Mouse (Mus musculus) hindbrain, embryonic 14.5 days (tissue): Measurements from ENCODE around the gene Nostrin. TPM values are rescaled to one million over a fixed set of nuclear protein-coding genes. Genes with fewer than 3 reads are reported as not detected.
A peak's percentile ranks its signal among the peaks of the same experiment; 100 is the strongest.

ENCODE experiments used
- ATAC-seq: fragments of 200-750 bp; cut with Nextera tagmentation; 2 replicates; pipeline ENCODE4 v1.8.0; 2017; ENCODE audit warnings: moderate number of reproducible peaks, mild to moderate bottlenecking, moderate TSS enrichment, moderate library complexity; ENCODE audit not compliant: low FRiP score
- DNase-seq: peaks from one replicate; pipeline ENCODE4 v3.0.0-alpha.2; 2015; ENCODE audit warnings: low spot score
- H3K27ac ChIP-seq: fragments of 300-500 bp; sonication (generic); 2 replicates; pipeline ENCODE4 v1.5.1; 2014; ENCODE audit warnings: mild to moderate bottlenecking, moderate library complexity
- H3K27me3 ChIP-seq: fragments of 300-500 bp; sonication (generic); 2 replicates; pipeline ENCODE4 v1.6.1; 2014; ENCODE audit warnings: mild to moderate bottlenecking, low read length, mixed read lengths; ENCODE audit not compliant: control insufficient read depth, insufficient read depth
- H3K36me3 ChIP-seq: fragments of 300-500 bp; sonication (generic); replicated peaks from 2 replicates; pipeline ENCODE4 v1.6.1; 2014; ENCODE audit not compliant: control insufficient read depth, insufficient read depth
- H3K4me1 ChIP-seq: fragments of 300-500 bp; sonication (generic); replicated peaks from 2 replicates; pipeline ENCODE4 v1.6.1; 2014; ENCODE audit warnings: antibody characterized with exemption, low read length, mixed read lengths; ENCODE audit not compliant: control insufficient read depth, insufficient read depth
- H3K4me2 ChIP-seq: fragments of 300-500 bp; sonication (generic); replicated peaks from 2 replicates; pipeline ENCODE4 v1.6.1; 2014; ENCODE audit warnings: mild to moderate bottlenecking, moderate library complexity
- H3K4me3 ChIP-seq: fragments of 300-500 bp; sonication (generic); replicated peaks from 2 replicates; pipeline ENCODE4 v1.5.1; 2014; ENCODE audit warnings: mild to moderate bottlenecking, low read length
- H3K9ac ChIP-seq: fragments of 300-500 bp; sonication (generic); 2 replicates; pipeline ENCODE4 v1.6.1; 2014
- H3K9me3 ChIP-seq: fragments of 300-500 bp; sonication (generic); 2 replicates; pipeline ENCODE4 v1.6.1; 2016; ENCODE audit warnings: low read length; ENCODE audit not compliant: control insufficient read depth
- WGBS: fragments of 180-500 bp; shearing (Covaris S2); extraction: QIAGEN DNeasy Blood & Tissue Kit; methylation state at CpG from one replicate; pipeline ENCODE4 v1.1.7; 2014; 5-methylcytosine and 5-hydroxymethylcytosine counted together
- polyA plus RNA-seq: library from polyadenylated mRNA; unstranded; fragments of >200 nt; fragmentation: Nextera tagmentation; extraction: Ambion mirVana; gene quantifications from 2 replicates; pipeline ENCODE4 v1.2.1, GENCODE M21; 2014

Gene Nostrin
- polyA plus RNA-seq, 1 experiment from 2014 or later = 1.7 TPM

DNA sequence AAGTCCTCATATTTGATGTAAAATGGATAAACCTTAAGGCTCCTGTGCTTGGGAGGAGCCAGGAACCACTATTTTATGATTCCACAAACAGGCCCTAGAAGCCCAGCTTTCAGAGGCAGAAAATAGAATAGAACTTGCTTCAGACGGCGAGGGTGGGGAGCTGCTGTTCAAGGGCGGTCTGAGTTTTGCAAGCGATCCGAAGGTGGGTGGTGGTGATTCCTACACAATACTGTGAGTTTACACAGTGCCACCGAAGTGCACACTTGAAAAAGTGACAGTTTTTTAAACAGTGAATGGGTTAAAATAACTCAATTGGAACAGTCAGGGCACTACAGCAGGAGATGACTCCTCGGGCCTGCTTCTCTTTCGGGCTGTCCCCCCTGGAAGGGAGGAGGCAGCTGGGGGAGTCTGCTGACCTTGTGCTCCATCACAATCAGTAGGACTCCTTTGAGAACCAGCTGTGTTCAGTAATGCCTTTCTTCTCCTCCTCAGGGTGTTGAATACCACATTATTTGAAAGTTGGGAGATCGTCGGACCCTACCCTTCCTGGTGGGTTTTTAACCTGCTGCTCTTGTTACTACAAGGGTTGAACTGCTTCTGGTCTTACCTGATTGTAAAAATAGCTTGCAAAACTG, 31.0 kb upstream of the Nostrin start:
- H3K4me1 ChIP-seq = no peaks in the 10 kb centered on the region
- H3K9ac ChIP-seq = no peak overlapping the region
- WGBS = 44% methylated on average over 10 of the region's 10 CpGs
- ATAC-seq (no peak), DNase-seq (no peak)
- H3K27ac ChIP-seq = no peak overlapping the region
- no peaks in the 10 kb centered on the region; the same call in 1 of the 2 replicates for H3K36me3 ChIP-seq
- no peaks in the 10 kb centered on the region for H3K9me3 ChIP-seq
- H3K4me2 ChIP-seq = no peak overlapping the region
- no peak overlapping the region for H3K4me3 ChIP-seq
- H3K27me3 ChIP-seq = no peaks in the 10 kb centered on the region

- H3K27ac ChIP-seq = no peak overlapping the region
- peaks cover 9% of the 10 kb centered on the region; the same call in 1 of the 2 replicates for H3K36me3 ChIP-seq
- no peak overlapping the region for H3K4me3 ChIP-seq
- H3K4me2 ChIP-seq = no peak overlapping the region
- no peaks in the 10 kb centered on the region for H3K4me1 ChIP-seq
- H3K27me3 ChIP-seq = no peaks in the 10 kb centered on the region
- DNase-seq (no peak), ATAC-seq (no peak)
- no peaks in the 10 kb centered on the region for H3K9me3 ChIP-seq
- WGBS = 83% methylated on average over 5 of the region's 5 CpGs
- no peak overlapping the region for H3K9ac ChIP-seq
These were observed 26.4 kb upstream of the Nostrin start for GRCm38 (mm10) chr2:69109246-69109645.

DNA sequence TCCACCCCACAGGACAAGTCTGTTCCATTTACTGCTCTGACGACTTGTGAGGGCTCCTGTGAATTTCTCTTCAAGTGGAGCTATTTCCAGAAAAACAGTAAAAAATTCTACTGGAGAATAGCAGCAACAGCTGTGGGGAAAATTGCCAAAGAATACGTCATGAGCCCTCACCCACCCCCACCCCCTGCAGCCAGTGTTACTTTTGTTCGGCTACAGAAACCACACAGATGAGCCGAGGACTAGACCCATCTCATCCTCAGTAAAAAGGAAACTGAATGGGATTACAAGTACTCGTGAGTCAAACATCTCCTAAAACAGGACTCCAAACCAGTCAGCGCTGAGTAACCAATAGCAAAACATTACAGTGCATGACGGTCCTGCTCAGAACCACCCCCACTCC, 25.9 kb upstream of the Nostrin start:
- no peaks in the 10 kb centered on the region for H3K9me3 ChIP-seq
- DNase-seq (no peak), ATAC-seq (no peak)
- H3K4me3 ChIP-seq = no peak overlapping the region
- no peak overlapping the region for H3K4me2 ChIP-seq
- WGBS = 65% methylated on average over 7 of the region's 7 CpGs
- H3K27ac ChIP-seq = no peak overlapping the region
- H3K27me3 ChIP-seq = no peaks in the 10 kb centered on the region
- no peak overlapping the region for H3K9ac ChIP-seq
- no peaks in the 10 kb centered on the region for H3K4me1 ChIP-seq
- peaks cover 9% of the 10 kb centered on the region; the same call in 1 of the 2 replicates for H3K36me3 ChIP-seq

DNA sequence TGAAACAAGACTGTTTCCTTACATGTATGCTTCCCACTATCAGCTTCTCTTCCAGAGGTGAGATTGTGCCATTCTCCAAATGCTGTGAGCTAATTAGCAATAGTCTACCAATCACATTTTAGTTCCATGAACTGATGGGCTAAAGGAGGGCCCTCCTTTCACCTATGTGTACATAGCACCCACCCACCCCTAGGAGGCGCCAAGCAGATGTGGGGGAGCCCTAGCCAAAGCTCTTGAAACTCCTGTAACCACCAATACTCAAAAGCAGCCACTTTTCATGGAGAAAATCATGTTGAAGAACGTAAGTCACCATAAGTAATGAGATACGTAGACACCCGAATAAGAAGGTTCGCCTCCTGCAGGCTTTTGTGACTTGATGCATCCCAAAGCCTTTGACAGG, 23.0 kb upstream of the Nostrin start:
- DNase-seq = no peak
- peaks cover 9% of the 10 kb centered on the region; the same call in 1 of the 2 replicates for H3K36me3 ChIP-seq
- 91% methylated on average over 5 of the region's 5 CpGs for WGBS

DNA sequence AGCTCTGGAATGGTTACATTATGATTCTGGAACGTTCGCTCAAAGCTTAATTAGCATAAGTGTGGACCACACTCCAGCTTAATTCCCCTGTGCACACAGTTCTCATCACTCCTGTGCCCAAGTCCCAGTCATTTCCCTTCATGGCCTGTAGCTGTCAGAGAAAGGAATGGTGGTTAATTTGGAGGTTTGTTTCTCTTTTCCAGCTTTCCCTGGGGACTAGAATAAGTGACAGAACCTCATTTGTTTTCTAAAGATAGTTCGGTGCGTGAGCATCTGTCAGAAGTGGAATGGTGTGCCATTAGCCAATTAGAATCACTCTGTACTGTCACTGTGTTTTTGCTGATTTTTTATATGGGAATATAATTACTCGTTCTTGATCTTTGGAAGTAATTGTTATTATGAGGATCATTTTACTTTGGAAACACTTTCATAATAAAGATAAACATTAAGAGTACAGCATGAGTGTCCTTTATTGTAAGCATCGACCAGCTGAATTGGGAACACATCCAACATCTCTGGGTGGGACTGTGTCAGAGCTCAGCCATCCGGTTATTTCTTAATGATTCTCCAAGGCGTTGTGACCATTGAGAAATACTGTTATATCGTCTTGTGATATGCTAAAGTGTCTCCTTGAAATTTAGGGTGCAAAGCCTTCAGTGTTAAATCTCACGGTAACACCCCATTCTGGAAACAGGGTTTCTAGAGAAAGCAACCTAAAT, 21.6 kb upstream of the Nostrin start:
- 45% methylated on average over 10 of the region's 10 CpGs for WGBS
- no peak overlapping the region for H3K4me2 ChIP-seq
- H3K9me3 ChIP-seq = 0 out of 2 replicates have a peak, but pooled peaks cover 4% of the 10 kb centered on the region
- H3K4me1 ChIP-seq = no peaks in the 10 kb centered on the region; the same call in 1 of the 2 replicates
- no peak overlapping the region for H3K4me3 ChIP-seq
- no peak for DNase-seq
- H3K27ac ChIP-seq = peak overlapping the region; percentile 48; the same call in 1 of the 2 replicates
- no peak overlapping the region for H3K9ac ChIP-seq
- no peak for ATAC-seq
- H3K36me3 ChIP-seq = peaks cover 9% of the 10 kb centered on the region; the same call in 1 of the 2 replicates
- no peaks in the 10 kb centered on the region for H3K27me3 ChIP-seq

More for the DNA sequence above, 23.0 kb upstream of the Nostrin start:
- no peak overlapping the region for H3K27ac ChIP-seq
- H3K4me1 ChIP-seq = no peaks in the 10 kb centered on the region; the same call in 1 of the 2 replicates
- no peak overlapping the region for H3K4me3 ChIP-seq
- no peak overlapping the region for H3K4me2 ChIP-seq
- no peak overlapping the region for H3K9ac ChIP-seq
- H3K9me3 ChIP-seq = 0 out of 2 replicates have a peak, but pooled peaks cover 4% of the 10 kb centered on the region
- no peak for ATAC-seq
- no peaks in the 10 kb centered on the region for H3K27me3 ChIP-seq

GRCm38 (mm10) chr2:69115921-69116320, 19.7 kb upstream of the Nostrin start:
- no peaks in the 10 kb centered on the region; the same call in 1 of the 2 replicates for H3K4me1 ChIP-seq
- peaks cover 9% of the 10 kb centered on the region; the same call in 1 of the 2 replicates for H3K36me3 ChIP-seq
- H3K27ac ChIP-seq = no peak overlapping the region
- no peak for ATAC-seq
- 0 out of 2 replicates have a peak, but pooled peaks cover 4% of the 10 kb centered on the region for H3K9me3 ChIP-seq
- H3K4me2 ChIP-seq = no peak overlapping the region
- WGBS = 80% methylated on average over 3 of the region's 3 CpGs
- no peak overlapping the region for H3K9ac ChIP-seq
- DNase-seq = no peak
- H3K4me3 ChIP-seq = no peak overlapping the region
- H3K27me3 ChIP-seq = no peaks in the 10 kb centered on the region

DNA sequence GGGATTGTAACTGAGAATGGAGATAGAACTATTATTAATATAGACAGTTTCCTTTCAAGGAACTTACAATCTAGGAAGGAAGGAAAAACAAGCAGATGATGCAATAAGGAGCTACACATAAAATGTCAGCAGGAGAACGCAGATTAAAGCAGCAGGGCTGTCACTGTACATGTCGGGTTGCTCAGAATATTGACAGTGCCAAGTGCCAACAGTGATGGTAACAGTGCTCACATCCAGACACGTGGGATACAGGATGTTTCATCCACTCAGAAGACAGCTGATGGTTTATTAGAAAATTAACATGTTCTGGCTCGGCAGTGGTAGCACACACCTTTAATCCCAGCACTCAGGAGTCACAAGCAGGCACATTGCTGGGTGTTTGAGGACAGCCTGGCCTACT, 18.8 kb upstream of the Nostrin start:
- H3K4me1 ChIP-seq = no peaks in the 10 kb centered on the region; the same call in 1 of the 2 replicates
- DNase-seq (no peak), ATAC-seq (no peak)
- 58% methylated on average over 4 of the region's 4 CpGs for WGBS
- H3K9me3 ChIP-seq = 0 out of 2 replicates have a peak, but pooled peaks cover 4% of the 10 kb centered on the region
- H3K36me3 ChIP-seq = 0 out of 2 replicates have a peak, but pooled peaks cover 2% of the 10 kb centered on the region
- H3K27me3 ChIP-seq = no peaks in the 10 kb centered on the region
- no peak overlapping the region for H3K4me2 ChIP-seq
- no peak overlapping the region for H3K4me3 ChIP-seq
- H3K9ac ChIP-seq = no peak overlapping the region
- no peak overlapping the region for H3K27ac ChIP-seq

DNA sequence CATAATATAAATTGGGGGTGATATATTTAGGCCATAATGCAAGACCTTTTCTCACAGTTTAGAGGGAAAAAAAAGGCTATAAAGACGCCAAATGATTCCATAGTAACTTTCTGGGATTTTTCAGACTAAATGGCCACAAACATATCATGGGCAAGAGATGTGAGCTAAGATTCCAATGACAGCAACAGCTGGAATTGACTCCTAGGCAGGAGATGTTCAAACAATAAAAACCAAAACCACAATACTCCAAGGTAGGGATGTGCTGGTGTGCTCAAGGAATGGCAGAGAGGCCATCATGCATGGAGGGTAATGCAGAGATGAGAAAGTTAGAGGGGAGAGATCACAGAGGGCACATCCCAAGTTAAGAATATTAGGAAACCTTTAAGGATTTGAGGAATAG, 16.6 kb upstream of the Nostrin start:
- DNase-seq (no peak), ATAC-seq (no peak)
- Histone ChIP-seq H3K36me3 (no peaks in the 10 kb centered on the region), H3K4me1 (no peaks in the 10 kb centered on the region; the same call in 1 of the 2 replicates), H3K9ac (no peak overlapping the region), H3K27me3 (0 out of 2 replicates have a peak, but pooled peaks cover 2% of the 10 kb centered on the region), H3K27ac (no peak overlapping the region), H3K9me3 (0 out of 2 replicates have a peak, but pooled peaks cover 4% of the 10 kb centered on the region), H3K4me3 (no peak overlapping the region), H3K4me2 (no peak overlapping the region)
- 96% methylated on average over 1 of the region's 1 CpGs for WGBS

- 0 out of 2 replicates have a peak, but pooled peaks cover 4% of the 10 kb centered on the region for H3K9me3 ChIP-seq
- no peak overlapping the region for H3K4me3 ChIP-seq
- no peaks in the 10 kb centered on the region; the same call in 1 of the 2 replicates for H3K4me1 ChIP-seq
- no peak overlapping the region; the same call in 1 of the 2 replicates for H3K27ac ChIP-seq
- 45% methylated on average over 2 of the region's 2 CpGs for WGBS
- H3K4me2 ChIP-seq = no peak overlapping the region
- 0 out of 2 replicates have a peak, but pooled peaks cover 2% of the 10 kb centered on the region for H3K27me3 ChIP-seq
- H3K9ac ChIP-seq = no peak overlapping the region
- no peaks in the 10 kb centered on the region for H3K36me3 ChIP-seq
- DNase-seq (no peak), ATAC-seq (peak; percentile 55; the same call in 1 of the 2 replicates)
These were observed 15.9 kb upstream of the Nostrin start for GRCm38 (mm10) chr2:69119718-69120117.
